Mouse (Mus musculus) c-Kit-positive CD71-positive TER-119-positive erythroid progenitor cells, embryonic 14.5 days (primary cell): ENCODE measurements around the gene Rhou.

Experiments
- DNase-seq: peaks from one replicate; pipeline ENCODE4 v3.0.0-alpha.2; 2013; ENCODE audit warnings: low spot score

Gene Rhou

DNA sequence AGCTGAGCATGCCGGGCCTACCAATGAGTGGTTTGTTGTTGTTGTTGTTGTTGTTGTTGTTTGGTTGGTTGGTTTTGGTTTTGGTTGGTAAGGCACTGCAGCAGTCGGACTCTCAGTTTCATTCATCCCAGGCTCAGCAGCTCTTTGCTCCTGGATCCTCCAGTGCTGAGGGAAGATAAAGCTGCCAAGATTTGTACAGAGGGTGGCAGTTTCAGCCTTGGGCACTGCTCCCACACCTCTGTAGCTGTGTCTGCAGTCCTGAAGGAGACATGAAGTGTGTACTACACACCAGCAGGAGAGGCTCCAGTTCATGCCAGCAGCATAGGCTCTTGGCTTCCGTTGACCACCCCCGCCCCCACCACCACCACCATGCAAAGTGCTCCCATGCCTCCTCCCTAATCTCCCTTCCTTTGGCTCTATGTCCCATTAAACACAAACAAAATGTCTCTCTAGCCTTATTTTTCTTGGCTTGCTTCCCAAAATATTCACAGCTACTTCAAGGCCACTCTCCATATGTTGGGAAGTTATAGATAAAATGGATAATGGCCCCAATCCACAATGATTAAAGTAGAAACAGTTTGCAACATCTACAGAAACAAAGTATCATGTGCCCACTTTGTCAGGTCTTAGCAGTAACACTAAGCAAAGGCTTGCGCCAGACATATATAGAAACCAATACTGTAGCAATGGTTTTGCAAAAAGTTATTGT, 2.2 kb upstream of the Rhou start:
- no peak for DNase-seq

- DNase-seq: no peak
Observed at GRCm38 (mm10) chr8:123652641-123653040, 1.1 kb upstream of the Rhou start.

DNA sequence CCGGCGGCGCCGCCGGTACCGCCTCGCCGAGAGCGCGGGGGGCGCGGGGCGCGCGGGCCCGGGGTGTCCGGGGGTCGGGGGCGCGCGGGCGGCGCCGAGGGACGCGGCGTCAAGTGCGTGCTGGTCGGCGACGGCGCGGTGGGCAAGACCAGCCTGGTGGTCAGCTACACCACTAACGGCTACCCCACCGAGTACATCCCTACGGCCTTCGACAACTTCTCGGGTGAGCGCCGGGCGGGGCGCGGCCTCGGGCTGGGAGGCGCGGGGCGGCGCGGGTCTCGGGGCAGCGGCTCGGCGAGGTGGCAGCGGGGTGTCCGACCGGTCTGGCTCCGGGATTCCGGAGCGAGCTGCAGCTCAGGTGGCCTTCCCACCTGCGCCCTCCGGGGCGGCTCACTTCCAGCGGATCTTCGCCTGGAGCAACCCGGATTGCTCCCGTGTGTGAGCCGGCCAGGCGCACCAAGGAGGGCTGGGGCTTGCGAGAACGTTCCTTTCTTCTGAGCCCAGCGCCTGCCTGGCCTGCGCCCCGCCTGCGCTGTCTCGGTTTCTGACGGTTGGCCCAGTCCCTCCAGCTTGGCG, 353 bp downstream of the Rhou start:
- no peak for DNase-seq

DNA sequence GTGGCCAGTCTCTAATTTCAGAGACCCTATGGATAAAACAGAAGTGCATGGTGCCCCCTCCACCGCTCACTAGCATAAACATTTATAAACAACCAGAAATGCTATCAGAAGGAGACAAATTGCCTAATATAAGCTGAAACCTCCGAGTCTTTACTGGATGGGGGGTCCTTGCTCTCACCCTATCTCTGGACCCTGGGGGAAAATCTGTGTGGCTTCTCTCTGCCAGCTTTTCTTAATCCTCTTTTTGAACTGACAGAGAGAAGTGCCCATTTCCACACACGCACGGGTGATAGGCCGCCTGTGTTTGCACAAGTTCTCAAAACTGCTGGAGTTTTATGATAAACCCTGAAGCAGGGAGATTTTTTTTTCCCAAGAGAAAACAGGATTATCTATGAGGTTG, 1.0 kb downstream of the Rhou start:
- no peak for DNase-seq

DNA sequence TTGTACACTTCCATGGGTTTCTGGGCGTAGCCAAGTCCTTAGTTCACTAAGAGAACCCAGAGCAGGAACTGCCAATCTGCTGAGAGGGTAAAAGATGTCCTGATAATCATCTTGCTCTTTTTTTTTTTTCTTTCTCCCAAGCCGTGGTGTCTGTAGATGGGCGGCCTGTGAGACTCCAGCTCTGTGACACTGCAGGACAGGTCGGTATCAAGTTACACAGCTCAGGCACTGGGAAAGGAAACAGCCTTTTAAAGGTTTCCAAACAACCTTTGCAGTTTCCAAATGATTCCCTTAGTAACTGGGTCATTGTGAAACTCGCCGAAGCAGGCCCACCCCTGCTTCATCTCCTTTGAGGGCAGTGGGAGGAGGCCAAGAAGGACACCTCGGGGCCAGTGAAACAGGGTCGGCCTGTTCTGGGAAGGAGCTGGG, 1.6 kb downstream of the Rhou start:
- no peak for DNase-seq

DNA sequence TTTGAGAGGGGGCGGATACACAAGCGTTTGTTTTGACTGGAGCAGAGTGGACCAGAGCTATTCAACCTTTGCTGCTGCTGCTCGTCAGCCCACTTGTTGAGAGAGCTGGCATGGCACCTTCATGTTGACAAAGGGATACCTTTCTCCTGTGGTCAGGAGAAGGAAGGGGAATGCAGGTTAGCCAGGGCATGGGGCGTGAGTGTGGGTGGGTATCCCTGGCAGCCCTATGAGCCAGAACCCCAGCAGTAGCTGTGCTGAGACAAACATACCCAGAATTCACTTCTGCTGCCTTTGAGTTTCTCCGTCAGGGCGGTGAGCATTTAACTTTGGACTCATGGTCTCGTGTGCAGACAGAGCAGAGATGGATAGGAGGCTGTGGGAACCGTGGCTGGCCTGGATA, 4.1 kb downstream of the Rhou start:
- DNase-seq: no peak

GRCm38 (mm10) chr8:123659469-123660057, 5.8 kb downstream of the Rhou start:
- no peak for DNase-seq

- DNase-seq: no peak
Observed at GRCm38 (mm10) chr8:123661515-123661914, 7.8 kb downstream of the Rhou start.

DNA sequence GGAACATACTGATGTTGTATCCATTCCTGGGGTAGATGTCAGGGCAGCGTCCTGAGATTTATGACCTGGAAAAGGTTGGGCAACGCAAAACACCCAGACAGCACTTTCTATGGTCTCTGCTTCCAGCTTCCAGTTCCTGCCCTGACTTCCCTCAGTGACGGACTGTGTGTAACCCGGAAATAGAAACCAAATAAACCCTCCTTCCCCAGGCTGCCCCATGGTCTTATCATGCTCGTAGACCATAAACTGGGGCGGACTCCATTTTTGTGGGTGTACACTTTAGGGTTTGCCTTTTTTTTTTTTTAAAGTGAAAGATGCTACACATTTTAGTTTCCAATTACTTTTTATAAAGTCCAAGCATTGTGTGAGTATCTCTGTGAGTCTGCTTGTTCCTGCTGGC, 11.9 kb downstream of the Rhou start:
- no peak for DNase-seq

GRCm38 (mm10) chr8:123666832-123667231, 13.1 kb downstream of the Rhou start:
- DNase-seq: peak; percentile 12

- no peak for DNase-seq
Observed at GRCm38 (mm10) chr8:123668681-123669080, 15.0 kb downstream of the Rhou start.

DNA sequence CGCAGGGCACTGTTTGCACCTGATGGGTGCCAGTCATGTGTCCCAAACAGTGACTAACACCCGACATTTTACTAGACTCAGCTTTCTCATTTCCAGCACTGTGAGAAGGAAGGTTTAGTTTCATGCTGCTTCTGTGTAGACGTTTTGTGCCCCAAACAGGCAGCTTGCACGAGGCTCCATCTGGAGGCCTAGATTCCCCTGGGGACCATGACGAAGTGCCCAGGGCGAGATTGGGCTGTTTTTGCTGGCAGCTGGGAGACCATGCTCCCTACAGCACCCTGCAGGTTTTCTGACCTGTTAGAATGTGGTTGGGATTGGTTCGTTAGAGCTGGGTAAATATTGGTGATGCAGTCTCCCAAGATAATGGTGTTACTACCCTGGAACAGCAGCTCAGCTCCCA, 17.0 kb downstream of the Rhou start:
- DNase-seq: no peak

DNA sequence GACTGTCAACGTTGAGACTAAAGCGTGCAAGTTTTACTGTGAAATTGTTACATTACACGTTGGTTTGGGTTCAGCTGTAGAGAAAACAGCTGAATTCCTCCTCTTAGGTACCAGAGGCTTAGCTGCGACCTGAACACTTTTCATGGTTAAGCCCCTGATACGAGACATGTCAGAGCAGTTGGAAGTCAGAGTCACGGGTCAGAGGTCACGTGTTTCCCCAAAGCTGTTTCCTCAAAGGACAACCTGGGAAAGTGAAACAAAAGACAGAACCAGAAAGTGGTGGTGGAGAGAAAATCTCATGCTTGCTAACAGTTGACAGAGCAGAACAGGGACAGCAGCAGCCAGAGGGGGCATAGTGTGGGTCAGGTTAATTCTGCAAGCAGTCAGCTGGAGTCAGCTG, 17.7 kb downstream of the Rhou start:
- DNase-seq: no peak

DNA sequence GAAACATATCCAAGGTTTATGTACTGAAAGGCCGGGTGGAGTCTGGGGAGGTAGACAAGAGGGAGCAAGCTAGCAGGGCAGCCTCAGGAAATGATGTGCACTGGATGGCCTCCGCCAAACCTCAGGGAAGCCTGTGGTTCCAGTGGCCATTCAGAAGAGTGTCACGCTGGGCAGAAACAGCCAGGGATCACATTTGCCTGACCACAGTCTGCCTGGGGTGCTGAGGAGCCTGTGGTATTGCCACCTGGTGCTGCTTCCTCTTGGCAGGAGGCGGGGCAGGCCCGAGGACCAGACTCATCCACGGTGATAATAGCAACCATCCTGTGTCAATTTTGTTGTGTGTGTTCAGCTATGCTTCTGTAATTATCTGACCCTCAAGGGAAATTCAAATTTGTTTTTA, 18.9 kb downstream of the Rhou start:
- DNase-seq: no peak

DNA sequence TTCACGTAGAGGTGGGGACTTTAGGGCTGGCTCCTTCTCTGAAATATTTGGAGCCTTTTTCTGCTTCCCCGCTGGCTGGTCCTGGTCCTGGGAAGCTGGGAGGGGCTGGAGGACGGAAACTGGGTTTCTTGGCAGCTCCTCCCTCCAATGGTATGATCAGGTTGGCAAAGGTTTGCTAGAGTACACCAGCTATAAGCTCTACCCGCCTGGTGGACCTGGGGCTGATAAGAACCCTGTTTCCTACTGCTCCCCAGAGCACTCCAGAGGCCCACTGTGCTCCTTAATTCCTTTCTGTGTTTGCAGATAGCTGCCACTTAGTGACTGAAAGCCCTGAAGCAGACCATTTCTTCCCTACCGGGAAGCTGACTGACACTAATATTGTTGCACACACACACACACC, 21.9 kb downstream of the Rhou start:
- no peak for DNase-seq

- DNase-seq: no peak
Observed at GRCm38 (mm10) chr8:123678390-123678789, 24.7 kb downstream of the Rhou start.

GRCm38 (mm10) chr8:123682073-123682761, 28.5 kb downstream of the Rhou start:
- DNase-seq: peak; percentile 45

GRCm38 (mm10) chr8:123683321-123683720, 29.6 kb downstream of the Rhou start:
- DNase-seq: no peak

DNA sequence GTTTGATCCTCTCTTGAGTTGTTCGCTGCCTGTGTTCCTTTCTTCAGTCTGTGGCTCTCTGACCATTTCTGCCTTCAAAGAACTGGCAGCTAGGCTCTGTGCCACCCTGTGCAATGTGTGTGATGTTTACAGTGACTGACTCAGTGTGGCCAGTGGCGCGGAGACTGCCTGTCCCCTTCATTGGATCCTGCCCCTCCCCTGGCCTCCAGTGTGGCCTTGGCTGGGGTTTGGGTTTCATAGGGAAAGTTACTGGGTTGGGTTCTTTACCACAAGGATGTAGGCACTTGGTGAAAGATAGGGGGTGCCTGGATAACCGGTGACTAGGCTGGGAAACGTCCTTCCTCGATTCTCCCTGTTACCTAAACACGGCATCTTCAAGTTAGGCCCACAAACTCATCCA, 31.1 kb downstream of the Rhou start:
- no peak for DNase-seq

- DNase-seq: no peak
Observed at GRCm38 (mm10) chr8:123685477-123685876, 31.7 kb downstream of the Rhou start.

GRCm38 (mm10) chr8:123687826-123688225, 34.1 kb downstream of the Rhou start:
- no peak for DNase-seq

DNA sequence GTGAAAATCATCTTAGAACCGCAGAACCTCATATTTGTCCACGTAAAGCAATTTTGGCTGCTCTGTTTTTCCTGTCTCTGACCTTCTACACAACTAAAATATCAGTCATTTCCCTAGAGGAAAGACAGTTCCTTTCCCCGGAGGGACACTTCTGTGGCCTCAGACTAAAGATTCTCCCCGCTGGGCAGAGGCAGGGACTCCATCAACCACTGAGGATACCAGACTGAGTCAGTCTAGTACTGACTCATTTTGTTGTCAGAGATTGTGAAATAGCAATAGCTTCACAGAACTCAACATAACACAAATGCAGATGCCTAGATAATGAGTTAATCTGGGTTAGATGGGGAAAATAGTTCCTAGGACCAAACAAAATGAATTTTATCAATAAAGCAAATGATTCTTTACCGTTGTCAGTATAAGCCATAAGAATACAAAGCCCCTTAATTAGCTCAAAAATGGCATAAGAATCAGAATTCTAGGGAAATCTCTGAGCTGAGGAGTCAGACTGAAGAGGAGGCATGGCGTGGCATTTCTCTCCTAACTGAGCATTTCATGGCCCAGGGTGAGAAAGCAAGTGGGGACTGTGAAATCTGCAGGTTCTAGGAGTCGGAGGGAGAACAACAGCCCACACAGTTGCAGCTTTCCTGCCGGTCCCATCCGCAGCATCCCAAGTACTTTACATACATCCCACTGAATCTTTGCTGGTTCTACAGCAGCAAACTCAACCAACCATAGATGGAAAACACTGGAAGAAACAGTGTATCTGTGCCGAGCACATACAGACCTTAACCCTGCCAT, 38.6 kb downstream of the Rhou start:
- no peak for DNase-seq
